In genomic region chr2:70562981-70563671, GRCm38 (mm10) we compare ENCODE assay signal across 10 mouse cellular contexts. TPM values are rescaled to one million over a fixed set of nuclear protein-coding genes. Genes with fewer than 3 reads are reported as not detected.
A peak's percentile ranks its signal among the peaks of the same experiment; 100 is the strongest.
DNase-seq lines count a peak whose midpoint lies in the region; ATAC-seq and TF ChIP-seq lines count a peak whose summit lies in the region.
"Had no signal": no experiment of that assay in that cellular context is flagged by ENCODE, and none has a peak within 500 bp of the region (broad histone marks: within the 10 kb centered on the region; RNA-seq: fewer than 3 reads in every experiment).

No protein-coding gene starts in this region.

- no peaks in the 10 kb centered on the region for H3K9me3 ChIP-seq in heart, embryonic 10.5 days
- no peaks in the 10 kb centered on the region for H3K9me3 ChIP-seq in stomach, embryonic 14.5 days (ENCODE audit: control insufficient read depth, low read depth, low read length)
- H3K9me3 ChIP-seq in stomach, postnatal 0 days (ENCODE audit: control insufficient read depth, low read length), result no peaks in the 10 kb centered on the region
- no peaks in the 10 kb centered on the region for H3K9me3 ChIP-seq in limb, embryonic 12.5 days
- H3K9me3 ChIP-seq in stomach, embryonic 16.5 days (replicated peaks; ENCODE audit: control insufficient read depth, low read length), result no peaks in the 10 kb centered on the region

- H3K27ac ChIP-seq in heart, embryonic 10.5 days, result no peak overlapping the region
- no peak overlapping the region for H3K27ac ChIP-seq in stomach, embryonic 14.5 days (ENCODE audit: low read length)
- H3K27ac ChIP-seq in stomach, postnatal 0 days (replicated peaks), result no peak overlapping the region
- no peak overlapping the region for H3K27ac ChIP-seq in limb, embryonic 12.5 days
- no peak overlapping the region for H3K27ac ChIP-seq in stomach, embryonic 16.5 days (ENCODE audit: low read length)

- H3K9ac ChIP-seq in stomach, embryonic 14.5 days (replicated peaks; ENCODE audit: low read depth, low read length), result no peak overlapping the region
- no peak overlapping the region for H3K9ac ChIP-seq in stomach, postnatal 0 days (ENCODE audit: low read length)
- H3K9ac ChIP-seq in limb, embryonic 12.5 days (replicated peaks), result no peak overlapping the region
- H3K9ac ChIP-seq in stomach, embryonic 16.5 days (ENCODE audit: low read length), result no peak overlapping the region

- DNase-seq in heart, embryonic 10.5 days (ENCODE audit: low spot score), result no peak
- DNase-seq in heart, adult 8-10 months (ENCODE audit: low spot score), result no peak
- DNase-seq in stomach, postnatal 0 days (ENCODE audit: low spot score), result no peak
- no peak for DNase-seq in gastrocnemius, postnatal 25 days
- DNase-seq: lung, postnatal 4 days had no signal

- H3K4me1 ChIP-seq in heart, embryonic 10.5 days, result peaks cover 71% of the 10 kb centered on the region
- peaks cover 17% of the 10 kb centered on the region; the same call in 1 of the 2 replicates for H3K4me1 ChIP-seq in stomach, embryonic 14.5 days (ENCODE audit: control insufficient read depth, insufficient read depth, low read length)
- H3K4me1 ChIP-seq in stomach, postnatal 0 days (replicated peaks; ENCODE audit: control insufficient read depth, insufficient read depth), result no peaks in the 10 kb centered on the region
- H3K4me1 ChIP-seq in limb, embryonic 12.5 days (replicated peaks), result peaks cover 57% of the 10 kb centered on the region
- H3K4me1 ChIP-seq in stomach, embryonic 16.5 days (ENCODE audit: control insufficient read depth, insufficient read depth, low read length), result peaks cover 22% of the 10 kb centered on the region

- ATAC-seq in stomach, embryonic 14.5 days (ENCODE audit: insufficient number of reproducible peaks, insufficient read depth, low FRiP score, low read depth), result no peak
- no peak for ATAC-seq in stomach, postnatal 0 days (ENCODE audit: low FRiP score, low TSS enrichment)
- no peak for ATAC-seq in limb, embryonic 12.5 days (ENCODE audit: insufficient number of reproducible peaks, insufficient read depth, low FRiP score, low TSS enrichment, low read depth)
- ATAC-seq in stomach, embryonic 16.5 days (ENCODE audit: insufficient read depth, low FRiP score), result no peak
- ATAC-seq in megakaryocyte progenitor cell, adult 5-6 weeks (replicated peaks; ENCODE audit: poor library complexity), result no peak

- under 1% methylated on average over 38 of the region's 40 CpGs for WGBS in heart, embryonic 10.5 days
- under 1% methylated on average over 40 of the region's 40 CpGs for WGBS in stomach, embryonic 14.5 days
- 2% methylated on average over 40 of the region's 40 CpGs for WGBS in stomach, postnatal 0 days
- under 1% methylated on average over 37 of the region's 40 CpGs for WGBS in limb, embryonic 12.5 days
- WGBS in stomach, embryonic 16.5 days, result 1% methylated on average over 40 of the region's 40 CpGs

- TF ChIP-seq CTCF in stomach, postnatal 0 days (IDR thresholded peaks at IDR 0.05; ENCODE audit: low read depth), result no peak

- peaks cover 98% of the 10 kb centered on the region for H3K27me3 ChIP-seq in heart, embryonic 10.5 days (ENCODE audit: insufficient read depth, poor library complexity, severe bottlenecking)
- peaks cover 87% of the 10 kb centered on the region for H3K27me3 ChIP-seq in stomach, embryonic 14.5 days (ENCODE audit: control insufficient read depth, insufficient read depth, low read length)
- peaks cover 32% of the 10 kb centered on the region for H3K27me3 ChIP-seq in stomach, postnatal 0 days (ENCODE audit: control insufficient read depth, insufficient read depth, low read length)
- H3K27me3 ChIP-seq in limb, embryonic 12.5 days, result peaks cover 99% of the 10 kb centered on the region
- H3K27me3 ChIP-seq in stomach, embryonic 16.5 days (ENCODE audit: control insufficient read depth, insufficient read depth, low read length), result peaks cover 93% of the 10 kb centered on the region

- no peak overlapping the region for H3K4me2 ChIP-seq in stomach, embryonic 14.5 days (replicated peaks; ENCODE audit: low read depth, low read length)
- no peak overlapping the region for H3K4me2 ChIP-seq in stomach, postnatal 0 days (replicated peaks; ENCODE audit: low read depth)
- peak overlapping the region; percentile 48 for H3K4me2 ChIP-seq in limb, embryonic 12.5 days
- no peak overlapping the region for H3K4me2 ChIP-seq in stomach, embryonic 16.5 days (ENCODE audit: low read depth, low read length)

- TF ChIP-seq EP300 in stomach, postnatal 0 days (optimal IDR thresholded peaks at IDR 0.05), result no peak

- no peaks in the 10 kb centered on the region for H3K36me3 ChIP-seq in heart, embryonic 10.5 days
- no peaks in the 10 kb centered on the region for H3K36me3 ChIP-seq in stomach, embryonic 14.5 days (ENCODE audit: control insufficient read depth, insufficient read depth, low read length)
- H3K36me3 ChIP-seq in stomach, postnatal 0 days (ENCODE audit: control insufficient read depth, insufficient read depth, low read length), result no peaks in the 10 kb centered on the region
- H3K36me3 ChIP-seq in limb, embryonic 12.5 days, result no peaks in the 10 kb centered on the region
- H3K36me3 ChIP-seq in stomach, embryonic 16.5 days (ENCODE audit: control insufficient read depth, insufficient read depth, low read length), result no peaks in the 10 kb centered on the region

- H3K4me3 ChIP-seq in heart, embryonic 10.5 days, result peak overlapping the region; percentile 53
- peak overlapping the region; percentile 19; the same call in 1 of the 2 replicates for H3K4me3 ChIP-seq in stomach, embryonic 14.5 days (ENCODE audit: low read depth, low read length)
- no peak overlapping the region for H3K4me3 ChIP-seq in stomach, postnatal 0 days (ENCODE audit: low read depth, low read length)
- peak overlapping the region; percentile 29 for H3K4me3 ChIP-seq in limb, embryonic 12.5 days (replicated peaks)
- peak overlapping the region; percentile 5; the same call in 1 of the 2 replicates for H3K4me3 ChIP-seq in stomach, embryonic 16.5 days (replicated peaks; ENCODE audit: low read length)

RNA-seq across cellular contexts. Expression of gene Gad1, which starts 10.3 kb away (rescaled TPM):
- polyA plus RNA-seq in heart, embryonic 10.5 days (2016; fragmentation: Nextera tagmentation; extraction: Ambion mirVana), result 0.15 TPM in 1 of 2 replicates, not detected in the other
- total RNA-seq in heart, adult 8-10 months (2022), result 1 to 10 TPM in 1 of 4 experiments, under 1 TPM in 3; 0.84 to 1.2 (median 0.93) TPM
- 0.30 and 0.62 TPM in 2 replicates for polyA plus RNA-seq in stomach, embryonic 14.5 days (2014; fragmentation: Nextera tagmentation; extraction: Ambion mirVana)
- polyA plus RNA-seq in stomach, postnatal 0 days (2015; fragmentation: Nextera tagmentation; extraction: Ambion mirVana), result 0.02 and 0.06 TPM in 2 replicates
- 0.28 and 0.33 TPM in 2 replicates for polyA plus RNA-seq in limb, embryonic 12.5 days (2016; fragmentation: Nextera tagmentation; extraction: Ambion mirVana)
- polyA plus RNA-seq in stomach, embryonic 16.5 days (2015; fragmentation: Nextera tagmentation; extraction: Ambion mirVana), result 0.28 and 0.34 TPM in 2 replicates
- total RNA-seq in gastrocnemius, postnatal 25 days (2021), result under 1 TPM; 0.19 to 0.74 TPM
- not detected in 2 replicates for total RNA-seq in megakaryocyte progenitor cell, adult 5-6 weeks (2015)
- total RNA-seq in megakaryocyte progenitor cell, adult 5-6 weeks (2017), result not detected in 2 replicates

RNA-seq across cellular contexts. Expression of gene Erich2, which starts 54.5 kb away (rescaled TPM):
- 0.41 and 0.57 TPM in 2 replicates for polyA plus RNA-seq in heart, embryonic 10.5 days (2016; fragmentation: Nextera tagmentation; extraction: Ambion mirVana)
- total RNA-seq in heart, adult 8-10 months (2022), result under 1 TPM in 1 of 4 experiments, not detected in 3; 0.22 TPM
- 4.0 and 5.4 TPM in 2 replicates for polyA plus RNA-seq in stomach, embryonic 14.5 days (2014; fragmentation: Nextera tagmentation; extraction: Ambion mirVana)
- polyA plus RNA-seq in stomach, postnatal 0 days (2015; fragmentation: Nextera tagmentation; extraction: Ambion mirVana), result 1.1 and 1.7 TPM in 2 replicates
- polyA plus RNA-seq in limb, embryonic 12.5 days (2016; fragmentation: Nextera tagmentation; extraction: Ambion mirVana), result 0.38 and 0.93 TPM in 2 replicates
- polyA plus RNA-seq in stomach, embryonic 16.5 days (2015; fragmentation: Nextera tagmentation; extraction: Ambion mirVana), result 2.6 and 2.7 TPM in 2 replicates
- total RNA-seq in gastrocnemius, postnatal 25 days (2021), result not detected
- total RNA-seq in megakaryocyte progenitor cell, adult 5-6 weeks (2015), result not detected in 2 replicates
- not detected in 2 replicates for total RNA-seq in megakaryocyte progenitor cell, adult 5-6 weeks (2017)
- total RNA-seq: heart, postnatal 25 days had no signal
